Mouse (Mus musculus) effector memory CD4-positive, alpha-beta T cell, adult 5 months (primary cell): ENCODE results near the gene Kcnmb1. TPM values are rescaled to one million over a fixed set of nuclear protein-coding genes. Genes with fewer than 3 reads are reported as not detected.

Source experiments
- polyA plus RNA-seq: library from polyadenylated mRNA; unstranded; fragments of 100-300 nt; shearing (Covaris generic); gene quantifications from one replicate; pipeline ENCODE4 v1.2.1, GENCODE M21; 2017

Kcnmb1 gene
- 0.26 TPM for polyA plus RNA-seq

DNA sequence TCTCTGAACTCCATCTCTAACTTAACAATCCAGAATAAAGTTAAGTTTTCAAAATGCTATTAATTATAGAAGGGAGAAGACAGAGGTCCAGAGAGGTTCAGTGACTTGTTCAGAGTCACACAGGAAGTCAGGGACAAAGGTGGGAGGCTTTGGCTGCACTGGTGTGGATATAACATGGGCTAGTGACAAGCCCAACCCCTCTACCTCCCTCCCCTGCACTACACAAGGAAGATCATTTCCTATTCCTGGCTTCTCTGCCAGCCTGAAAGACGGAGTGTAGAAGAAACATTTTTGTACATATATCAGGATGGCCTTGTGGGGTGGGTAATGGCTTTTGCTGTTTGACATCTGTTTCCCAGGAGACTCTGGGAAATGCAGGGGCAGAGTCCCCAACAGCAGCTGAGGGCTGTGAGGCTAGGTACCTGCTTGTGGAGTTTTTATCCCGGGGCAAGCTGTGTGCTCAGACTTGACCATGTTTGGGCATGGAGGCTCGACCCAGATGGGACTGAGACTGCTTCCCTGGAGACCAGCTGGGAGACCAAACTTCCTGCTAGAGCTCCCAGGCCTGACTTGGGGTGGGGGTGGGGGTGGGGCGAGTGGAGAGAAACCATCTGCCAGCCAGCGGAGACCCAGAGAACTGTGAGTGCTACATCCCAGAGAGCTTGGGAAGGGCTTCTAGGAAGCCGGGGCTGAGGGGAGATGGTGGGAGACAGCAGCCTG, at the start of gene Kcnmb1:
Gene Kcnmb1, plus strand, starts transcription at position 326 of the 720 bp plus-strand sequence.

DNA sequence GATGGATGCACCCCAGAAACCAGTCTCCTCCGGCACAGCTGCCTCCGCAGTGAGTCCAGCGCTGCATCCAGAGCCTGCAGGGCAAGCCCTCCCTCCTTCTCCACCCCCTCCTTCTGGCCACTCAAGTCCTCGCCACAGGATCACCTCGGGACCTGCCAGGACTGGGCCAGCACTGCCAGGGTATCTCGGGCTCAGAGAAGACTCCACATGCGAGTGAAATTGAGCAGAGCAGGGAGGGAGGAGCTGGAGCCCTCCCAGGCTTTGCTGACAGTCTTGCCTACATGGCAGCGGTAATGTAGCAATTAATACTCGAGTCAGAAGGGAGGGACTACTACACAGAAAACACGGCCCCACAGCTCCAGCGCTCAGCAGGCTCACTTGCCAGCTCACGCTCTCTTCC, 30.1 kb downstream of the Kcnmb1 start, which contains the start of gene Kcnip1:
Gene Kcnip1, minus strand, starts transcription at position 215 of the 400 bp plus-strand sequence.

Other genes with a start within 250 kb of the Kcnmb1 start
- not detected for gene Kcnip1, start 30.1 kb downstream of the Kcnmb1 start, polyA plus RNA-seq
- gene Lcp2, start 83.9 kb downstream of the Kcnmb1 start, polyA plus RNA-seq, result 436 TPM
- gene 4930469K13Rik, start 135.5 kb downstream of the Kcnmb1 start, polyA plus RNA-seq, result 0.56 TPM
- gene Foxi1, start 245.1 kb downstream of the Kcnmb1 start, polyA plus RNA-seq, result not detected